Mouse (Mus musculus) embryo, embryonic 9.5 days (tissue): ENCODE measurements at regions not wholly inside any gene's neighbourhood (a gene's known extent, or its start where the extent isn't known, plus 50 kb on each side); places are given as distances from the start of the nearest gene placed in this dataset.
A peak's percentile ranks its signal among the peaks of the same experiment; 100 is the strongest.

ENCODE experiments used
- DNase-seq: peaks from one replicate; pipeline ENCODE4 v3.0.0-alpha.2; 2017; ENCODE audit errors: extremely low spot score

DNA sequence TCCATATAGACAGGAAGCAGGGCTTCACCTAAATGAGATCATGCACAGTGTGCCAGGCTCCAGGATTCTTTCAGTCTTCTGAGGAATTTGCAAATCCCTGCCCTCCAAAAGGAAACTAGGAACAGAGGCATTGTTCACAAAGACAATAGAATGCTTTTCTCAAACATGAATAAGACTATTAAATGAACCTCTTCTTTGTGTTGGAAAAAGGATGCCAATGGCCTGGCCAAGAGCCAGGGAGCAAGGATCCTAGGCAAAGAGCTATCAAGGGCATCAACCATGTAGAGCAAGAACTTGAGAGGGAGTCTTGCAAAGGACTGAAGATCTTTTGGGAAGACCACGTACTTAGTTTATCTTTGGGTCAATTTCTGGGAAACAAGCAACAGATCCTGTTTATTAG is 415.4 kb downstream of the Mtx2 start:
- no peak for DNase-seq

DNA sequence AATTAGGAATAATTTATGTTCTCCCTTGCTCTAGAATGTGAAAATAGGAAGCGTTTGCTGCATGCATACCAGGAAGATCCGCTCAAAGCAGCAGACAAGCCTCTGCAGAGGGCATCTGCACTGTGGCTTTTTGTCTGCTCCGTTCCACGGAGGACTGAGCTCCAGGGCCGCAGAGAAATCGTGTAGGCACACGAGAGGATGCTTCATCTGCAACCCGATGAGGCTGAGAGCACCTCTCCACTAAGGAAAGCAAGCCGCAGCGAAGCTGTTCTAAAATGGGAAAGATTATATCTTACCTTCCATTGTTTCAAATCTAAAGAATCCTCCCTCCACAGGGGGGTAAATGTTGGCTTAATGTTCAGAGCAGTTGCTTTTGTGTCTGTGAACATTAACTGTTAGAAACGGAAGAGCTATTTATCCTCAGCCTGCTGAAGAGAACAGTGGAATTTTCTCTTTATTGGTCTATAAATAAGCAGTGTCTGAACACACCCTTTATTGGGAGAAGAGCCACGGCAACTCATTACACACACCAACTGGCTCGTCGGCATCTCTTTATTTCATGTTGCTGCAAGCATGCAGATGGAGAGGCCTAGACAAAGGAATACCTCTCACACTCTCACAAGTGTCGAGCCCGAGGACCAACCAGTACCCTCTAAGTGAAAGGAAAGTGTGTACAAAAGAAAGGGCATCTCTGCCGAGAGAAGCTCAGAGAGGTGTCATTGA is 414.6 kb upstream of the Hnrnpa3 start:
- no peak for DNase-seq

DNA sequence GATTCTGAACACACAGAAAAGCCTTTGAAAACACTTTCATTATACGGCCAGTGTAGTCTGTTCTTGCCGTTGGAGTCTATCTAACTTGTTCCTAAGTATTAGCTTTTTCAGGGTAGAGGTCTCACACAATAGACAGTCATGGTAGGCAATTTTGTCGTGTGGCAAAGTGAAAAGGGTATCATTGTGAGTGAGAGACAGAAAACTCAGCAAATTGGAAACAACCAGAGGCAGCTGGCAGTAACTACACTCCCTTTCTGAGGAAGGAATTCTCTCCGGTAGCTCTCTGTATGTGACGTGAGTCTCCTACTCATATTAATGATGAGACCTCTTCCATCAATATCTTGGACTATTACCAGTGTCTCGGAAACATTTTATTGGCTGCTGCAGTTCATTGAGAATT is 413.8 kb upstream of the Hnrnpa3 start:
- DNase-seq: no peak

DNA sequence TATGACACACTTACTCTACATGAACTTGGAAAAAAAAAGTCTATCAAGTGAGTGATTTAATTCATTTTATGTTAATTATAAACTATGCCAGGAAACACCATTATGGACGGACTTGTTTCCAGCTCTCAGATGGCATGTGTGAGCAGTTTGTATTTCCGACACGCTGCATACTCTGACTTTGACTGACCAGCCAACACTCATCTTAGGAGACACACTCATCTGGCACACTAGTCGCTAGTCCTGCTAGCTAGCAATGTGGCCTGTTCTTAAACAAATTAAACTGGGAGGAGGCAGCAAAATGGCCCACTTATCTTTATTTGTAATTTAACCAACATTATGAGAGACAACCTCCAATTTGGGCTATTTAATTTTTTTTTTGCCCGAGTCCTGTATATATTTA is 413.4 kb upstream of the Hnrnpa3 start:
- DNase-seq: no peak

DNA sequence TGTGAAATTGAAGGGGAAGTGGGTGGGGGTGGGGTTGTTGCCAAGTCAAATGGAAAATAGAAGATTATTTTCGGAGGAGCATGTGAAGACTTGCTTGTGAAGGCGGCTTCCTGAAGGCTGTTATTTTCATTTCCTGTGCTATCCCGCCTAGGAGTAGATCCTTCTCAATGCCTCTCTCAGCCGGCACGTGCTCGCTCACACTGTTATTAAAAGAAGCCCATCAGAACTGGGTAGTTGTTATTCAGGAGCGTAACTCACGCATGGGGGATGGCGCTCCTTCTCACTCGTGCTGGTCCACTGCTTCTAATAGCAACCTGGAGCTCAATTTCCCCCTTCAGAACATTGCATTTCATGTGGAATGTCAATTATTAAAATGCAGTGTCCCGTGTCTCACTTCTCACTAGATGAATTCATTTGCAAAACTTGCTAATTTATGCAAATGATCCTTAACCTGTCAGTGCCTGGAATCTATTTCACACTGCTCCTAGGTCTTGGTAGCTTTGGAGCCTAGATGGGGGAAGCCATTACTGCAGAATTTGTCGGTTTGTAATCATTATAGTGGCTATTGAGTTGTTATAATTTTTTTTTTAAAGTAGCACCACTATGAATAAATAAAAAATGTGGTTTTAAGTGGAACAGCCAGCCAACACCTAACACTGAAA is 412.8 kb upstream of the Hnrnpa3 start:
- no peak for DNase-seq

DNA sequence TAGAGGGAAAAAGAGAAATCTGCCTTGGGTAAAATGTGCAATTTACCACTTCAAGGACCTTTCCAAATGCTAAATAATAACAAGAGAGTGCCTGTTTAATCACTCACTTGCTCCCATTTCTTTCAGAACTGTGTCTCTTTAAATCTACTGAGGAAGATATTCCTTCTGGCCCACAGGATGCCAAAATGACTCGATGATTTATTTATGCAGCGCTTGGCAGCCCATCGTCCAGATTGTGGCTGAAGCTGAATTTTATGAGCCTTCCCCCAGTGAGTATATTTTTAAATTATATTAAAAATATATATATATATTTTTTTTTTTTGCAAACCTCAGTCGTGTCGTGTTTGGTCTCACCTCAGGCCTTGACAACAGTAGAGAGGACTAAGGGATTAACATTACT is 410.8 kb upstream of the Hnrnpa3 start:
- DNase-seq: no peak

DNA sequence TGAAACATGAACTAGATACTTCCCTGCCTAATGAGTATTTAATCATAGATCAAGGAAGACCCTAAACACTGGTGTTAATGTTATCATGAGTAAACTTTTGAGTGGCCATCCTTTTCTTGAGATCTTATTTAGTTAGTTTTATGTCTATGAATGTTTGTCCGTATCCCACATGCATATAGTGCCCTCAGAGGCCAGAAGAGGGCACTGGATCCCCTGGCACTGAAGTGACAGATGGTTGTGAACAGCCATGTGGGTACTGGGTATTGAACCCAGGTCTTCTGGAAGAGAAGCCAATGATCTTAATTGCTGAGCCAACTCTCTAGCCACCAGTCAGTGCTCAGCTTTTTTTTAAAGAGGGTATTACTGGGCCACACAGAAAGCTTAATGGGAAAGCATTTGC is 408.6 kb upstream of the Hnrnpa3 start:
- no peak for DNase-seq

DNA sequence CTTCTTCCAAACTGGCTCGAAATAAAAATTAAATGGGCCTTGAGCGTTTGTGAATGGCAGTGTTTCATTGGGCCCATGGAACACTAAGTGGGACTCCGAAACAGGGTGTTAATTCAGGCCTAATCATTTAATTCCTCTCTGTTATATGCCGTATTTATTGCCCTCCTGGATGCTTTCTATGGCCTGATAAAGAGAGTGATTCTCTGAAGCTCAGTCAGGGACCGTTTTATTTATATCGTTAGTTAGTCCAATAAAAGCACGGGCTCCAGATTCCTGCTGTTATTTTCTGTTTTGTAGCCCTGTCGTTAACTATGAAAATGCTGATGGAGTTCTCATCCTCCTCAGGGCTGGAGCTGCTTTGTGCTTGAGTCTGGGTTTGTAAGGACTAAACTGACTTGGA is 406.2 kb upstream of the Hnrnpa3 start:
- no peak for DNase-seq

DNA sequence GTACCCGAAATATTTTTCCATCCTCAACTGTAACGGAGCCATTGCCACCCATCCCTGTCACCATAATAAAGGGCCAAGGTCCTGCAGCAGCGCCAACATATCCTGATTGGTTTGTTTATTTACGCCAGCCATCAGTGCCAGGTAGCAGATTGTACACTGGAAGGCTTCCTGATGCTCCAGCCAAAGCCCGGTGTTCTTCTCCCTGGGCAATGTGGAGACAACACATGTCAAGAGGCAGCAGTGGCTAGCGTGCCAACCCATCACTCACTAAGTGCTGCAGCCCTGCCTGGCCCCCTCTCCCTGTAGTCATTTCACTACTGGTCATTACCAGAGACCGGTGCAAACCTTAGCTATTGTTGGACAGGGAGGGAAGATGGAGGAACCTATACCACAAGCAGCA is 393.8 kb upstream of the Hnrnpa3 start:
- DNase-seq: no peak

DNA sequence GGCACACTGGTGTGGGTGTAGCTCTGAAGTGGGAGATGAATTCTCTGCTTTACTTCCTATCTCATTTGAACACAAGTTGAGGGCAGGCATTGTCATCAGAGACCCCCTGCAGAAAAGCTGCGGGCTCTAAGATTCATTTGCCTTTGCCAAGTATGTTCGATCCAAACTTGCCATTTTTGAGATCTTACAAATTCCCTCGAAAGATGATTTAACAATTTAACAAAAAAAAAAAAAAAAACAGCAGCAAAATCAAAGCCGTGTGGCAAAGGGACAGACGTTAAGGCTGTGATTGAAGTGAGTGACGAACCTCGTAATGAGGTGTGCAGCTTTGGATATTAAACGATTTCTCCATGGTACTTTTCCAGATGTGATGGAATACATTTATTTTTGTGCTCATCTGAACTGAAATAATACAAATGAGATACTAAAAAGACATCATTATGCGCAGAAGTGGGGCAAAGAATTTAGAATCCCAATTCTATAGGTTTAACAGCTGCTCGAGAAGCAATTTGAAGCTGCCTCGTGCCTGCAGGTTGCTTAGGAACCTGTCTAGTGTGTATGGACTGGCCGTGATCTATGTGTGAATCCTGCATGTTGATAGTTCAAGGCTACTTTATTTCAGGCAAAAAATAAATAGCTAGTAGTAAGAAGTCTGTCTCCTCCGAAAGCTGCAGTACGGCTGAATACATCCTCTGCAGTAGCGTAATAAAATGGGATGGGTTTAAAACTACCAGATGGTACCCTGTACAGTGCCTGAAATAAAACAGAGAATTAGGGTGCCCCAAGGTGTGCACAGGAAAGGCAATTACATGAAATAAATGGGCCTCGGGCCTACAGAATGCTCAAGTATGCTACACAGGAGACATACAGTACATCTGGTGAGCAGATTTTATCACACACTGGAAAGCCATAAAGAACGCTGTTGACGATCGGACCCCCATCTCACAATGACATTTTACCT is 393.0 kb upstream of the Hnrnpa3 start:
- no peak for DNase-seq

DNA sequence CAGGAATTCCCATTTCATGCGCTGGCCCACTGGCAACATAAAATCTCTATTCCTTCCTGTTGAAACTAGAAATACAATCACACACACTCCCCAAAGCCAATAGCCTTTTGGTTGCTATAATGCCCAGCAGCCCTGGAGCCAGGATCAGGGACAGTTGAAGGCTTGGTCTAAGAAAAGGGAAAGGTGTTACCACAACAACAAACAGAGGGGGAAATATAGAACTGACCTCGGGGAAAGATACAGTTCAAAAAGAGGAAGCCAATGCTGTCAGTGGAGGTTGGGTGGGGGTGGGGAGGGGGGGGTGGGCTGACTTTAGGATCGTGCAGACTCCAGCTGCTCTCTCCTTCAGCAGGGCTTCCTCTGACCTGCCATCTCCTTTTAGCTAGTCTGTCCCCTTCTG is 391.1 kb upstream of the Hnrnpa3 start:
- DNase-seq: no peak

DNA sequence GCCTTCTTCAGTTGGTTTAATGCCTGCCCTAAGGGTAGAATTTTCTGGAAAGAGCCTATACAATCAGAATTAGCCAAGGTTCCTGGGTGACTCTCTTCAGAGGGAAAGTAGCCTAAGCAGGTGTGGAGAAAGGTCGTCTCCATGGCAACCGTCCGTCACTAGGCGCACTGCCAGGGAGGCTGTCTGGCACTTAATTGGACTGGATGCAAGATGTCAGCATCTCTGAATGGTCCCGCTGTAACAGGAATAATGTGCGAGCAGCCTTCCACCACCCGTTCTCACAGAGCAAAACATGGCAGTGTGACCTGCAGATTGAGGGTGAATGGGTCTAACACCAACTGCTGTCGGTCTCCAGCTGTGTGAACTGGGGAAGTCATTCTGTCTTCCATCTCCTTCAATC is 389.6 kb upstream of the Hnrnpa3 start:
- DNase-seq: peak; percentile 29

DNA sequence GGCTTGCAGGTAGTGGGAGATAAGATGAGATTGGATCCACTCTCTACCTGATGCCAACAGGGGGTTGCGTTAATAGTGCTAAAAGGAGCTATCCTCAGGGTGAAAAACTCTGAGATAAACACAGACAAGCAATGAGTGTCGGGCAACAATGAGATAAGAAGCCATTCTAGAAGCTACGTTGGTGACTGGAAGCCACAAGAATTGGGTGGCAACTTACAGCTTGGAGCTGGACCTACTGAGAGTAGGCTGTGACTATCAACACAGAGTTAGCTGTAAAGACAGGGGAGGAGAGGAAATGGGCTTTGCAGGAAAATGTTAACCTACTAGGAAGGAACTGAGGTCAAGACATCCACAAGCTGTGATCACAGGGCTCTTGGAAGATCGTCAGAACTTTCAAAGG is 388.9 kb upstream of the Hnrnpa3 start:
- no peak for DNase-seq

DNA sequence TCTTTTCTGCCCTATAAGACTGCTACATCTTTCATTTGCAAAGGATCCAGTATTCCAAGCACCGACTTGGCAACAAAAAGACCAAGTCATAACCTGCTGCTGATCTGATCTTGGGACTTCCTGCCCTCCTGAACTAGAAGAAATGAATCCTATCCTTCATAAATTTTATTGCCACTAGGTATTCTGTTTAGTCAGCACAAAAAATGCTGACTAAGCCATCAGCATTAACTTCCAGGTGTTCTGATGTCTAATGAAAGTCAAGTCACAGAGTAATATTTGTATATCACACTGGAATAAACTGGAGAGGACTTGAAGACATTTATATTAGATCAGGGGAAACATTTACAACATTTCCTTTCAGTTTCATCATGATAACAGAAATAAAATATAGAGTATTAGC is 371.2 kb upstream of the Hnrnpa3 start:
- no peak for DNase-seq

DNA sequence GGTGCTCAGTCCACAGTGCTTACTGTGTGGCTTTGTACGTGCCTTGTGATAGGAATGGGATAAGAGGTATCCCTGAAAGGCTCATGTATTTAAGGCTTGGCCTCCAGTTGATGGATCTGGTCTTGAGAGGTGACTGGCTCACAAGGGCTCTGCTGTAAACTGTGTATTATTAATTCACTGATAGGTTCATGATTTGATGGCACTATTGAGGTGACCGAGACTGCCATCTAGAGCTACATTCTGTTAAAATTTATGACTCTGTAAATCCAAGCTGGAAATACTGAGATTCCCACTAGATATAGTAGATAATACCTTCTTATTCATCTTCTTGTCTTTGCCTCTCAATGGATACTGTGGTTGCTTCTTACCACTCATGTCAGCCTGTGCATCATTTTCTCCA is 367.4 kb upstream of the Hnrnpa3 start:
- DNase-seq: no peak

DNA sequence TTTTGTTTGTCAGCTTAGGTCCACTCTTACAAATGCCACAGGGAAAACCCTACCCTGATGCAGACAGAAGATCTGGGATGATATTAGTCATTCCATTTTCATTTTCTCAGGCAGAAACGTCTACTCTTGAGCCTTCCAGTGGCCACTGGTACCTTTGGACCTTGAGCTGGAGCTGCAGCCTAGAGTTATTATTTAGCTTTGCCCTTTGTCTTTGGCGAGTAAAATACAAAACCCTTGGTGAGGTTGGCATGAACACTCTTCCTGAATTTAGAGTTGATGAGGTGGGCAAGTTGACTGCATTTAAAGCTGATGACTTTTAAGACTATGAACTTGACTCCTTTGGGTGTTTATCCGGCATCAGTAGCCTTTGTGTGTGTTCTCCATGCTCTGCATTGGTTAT is 352.2 kb upstream of the Hnrnpa3 start:
- no peak for DNase-seq

DNA sequence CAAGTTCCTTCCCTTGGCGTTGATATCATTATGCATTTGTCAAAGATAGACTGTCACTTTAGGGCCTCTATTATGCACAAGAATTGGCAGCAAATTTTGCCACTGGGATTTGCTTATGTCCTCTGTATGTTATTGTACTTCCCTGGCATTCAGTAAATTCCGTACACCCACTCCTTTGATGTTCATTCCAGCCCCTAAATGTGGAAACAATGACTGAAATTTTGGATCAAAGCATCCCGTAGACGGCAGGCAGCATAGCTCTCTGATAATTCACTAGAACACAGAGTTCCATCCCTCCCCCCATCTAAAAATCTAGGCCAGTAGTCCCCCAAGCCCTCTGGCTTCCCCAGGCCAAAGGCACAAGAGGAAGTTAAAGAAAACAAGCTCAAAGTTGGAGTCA is 347.9 kb upstream of the Hnrnpa3 start:
- DNase-seq: no peak

DNA sequence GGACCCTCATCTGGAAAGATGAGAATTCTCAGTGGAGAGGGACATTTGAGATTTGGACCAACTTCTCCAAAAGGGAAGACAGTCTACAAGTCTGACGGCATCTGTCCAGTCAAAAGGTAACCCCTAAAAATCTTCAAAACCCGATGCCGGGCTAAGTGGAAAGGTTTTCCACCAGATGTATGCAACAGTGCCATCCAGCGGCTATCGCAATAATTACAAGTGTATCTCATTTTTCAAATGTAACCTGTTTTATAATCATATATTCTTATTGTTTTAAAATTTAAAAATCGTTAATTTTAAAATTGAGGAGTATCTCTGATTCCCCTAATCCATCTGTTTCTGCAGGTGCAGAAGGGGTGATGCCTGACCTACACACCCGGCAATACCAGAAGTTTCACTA is 346.8 kb upstream of the Hnrnpa3 start:
- peak; percentile 42 for DNase-seq

DNA sequence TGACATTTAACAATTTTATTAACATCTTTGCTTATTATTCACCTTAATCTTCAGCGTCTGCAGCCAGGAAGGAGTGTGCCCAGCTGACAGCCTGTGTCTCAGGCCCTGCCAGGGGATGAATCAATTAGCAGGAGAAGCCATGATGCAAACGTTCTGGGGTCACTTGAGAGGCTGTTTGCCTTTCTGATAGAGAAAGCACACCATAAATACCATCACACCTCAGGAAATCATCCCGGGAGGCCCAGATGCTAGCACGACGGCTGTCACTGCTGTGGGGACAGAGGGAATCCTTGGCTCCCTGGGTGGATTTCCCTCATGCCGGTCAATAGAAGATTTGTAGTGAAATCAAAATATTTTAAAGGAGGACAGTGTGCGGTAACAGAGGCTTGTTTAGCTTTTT is 343.7 kb upstream of the Hnrnpa3 start:
- DNase-seq: no peak

DNA sequence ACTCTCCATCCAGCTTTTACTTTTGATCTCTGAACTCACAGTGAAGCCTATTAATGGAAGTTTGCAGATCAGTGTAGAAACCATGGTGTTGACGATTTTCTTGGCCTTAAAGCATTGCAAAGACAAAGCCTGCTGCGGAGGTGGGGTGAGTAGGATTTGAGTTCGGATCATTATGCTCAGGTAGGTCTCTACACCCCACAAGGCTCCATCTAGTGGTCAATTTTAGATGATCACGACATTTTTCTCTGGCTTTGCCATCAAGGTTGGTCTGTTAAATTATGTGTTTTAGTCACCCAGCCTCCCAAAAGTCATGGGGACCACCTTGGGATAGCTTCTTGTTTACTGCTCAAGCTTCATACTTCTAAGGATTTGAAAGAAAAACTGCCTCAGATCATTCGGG is 340.9 kb upstream of the Hnrnpa3 start:
- DNase-seq: no peak

DNA sequence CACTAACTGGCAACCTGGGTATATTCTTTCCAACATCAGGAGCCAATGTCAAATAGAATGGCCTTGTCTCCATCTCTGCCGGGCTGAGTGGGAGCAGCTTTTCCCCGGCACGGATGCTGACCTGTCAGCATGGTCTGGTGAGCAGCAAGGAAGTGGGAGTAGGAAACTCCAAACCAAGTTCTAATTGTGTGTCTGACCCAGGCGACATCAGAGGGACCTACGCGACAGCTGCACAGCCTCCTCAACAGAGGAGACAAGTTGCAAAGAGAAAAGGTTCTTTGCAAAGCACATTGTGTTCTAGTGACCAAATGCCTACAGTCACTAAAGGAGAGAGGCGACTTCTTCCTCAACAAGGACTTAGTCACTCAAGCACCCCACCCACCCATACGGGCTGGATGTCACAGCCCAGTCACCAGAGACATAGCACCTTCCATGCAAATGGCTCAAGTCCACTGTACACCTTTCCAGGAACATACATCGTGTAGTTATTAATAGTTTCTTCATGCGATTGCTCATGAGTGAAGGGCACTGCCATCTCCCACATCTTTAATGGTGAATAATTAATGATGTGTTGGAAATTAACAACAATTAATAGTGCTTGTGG is 334.8 kb upstream of the Hnrnpa3 start:
- DNase-seq: no peak

DNA sequence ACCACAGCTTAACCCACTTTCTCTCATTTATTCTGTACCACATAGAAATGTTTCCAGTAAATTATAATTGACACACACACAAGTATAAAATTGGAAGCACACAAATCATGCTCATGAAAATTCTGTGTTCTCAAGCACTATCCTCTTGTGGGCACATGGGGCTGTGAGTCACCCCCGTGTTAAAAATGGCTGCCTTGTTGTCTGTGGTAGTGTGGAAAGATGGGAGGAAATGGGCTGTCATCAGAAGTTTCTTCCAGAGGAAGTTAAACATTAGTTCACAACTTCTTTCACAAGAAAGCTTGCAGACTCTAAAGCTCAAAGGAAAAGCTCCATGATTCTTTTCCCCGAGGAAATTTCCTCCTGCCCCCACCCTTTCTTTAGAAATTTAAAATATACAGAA is 329.5 kb upstream of the Hnrnpa3 start:
- DNase-seq: no peak
